Mouse (Mus musculus): ENCODE results near the gene Shc1. TPM values are rescaled to one million over a fixed set of nuclear protein-coding genes. Genes with fewer than 3 reads are reported as not detected.

Shc1 gene
- 31.8 TPM for polyA plus RNA-seq (2014; fragmentation: Illumina TruSeq; extraction: RNeasy Lipid Tissue Mini Kit (QIAGEN cat#74804); ENCODE audit: insufficient read depth, low read depth, low replicate concordance)

DNA sequence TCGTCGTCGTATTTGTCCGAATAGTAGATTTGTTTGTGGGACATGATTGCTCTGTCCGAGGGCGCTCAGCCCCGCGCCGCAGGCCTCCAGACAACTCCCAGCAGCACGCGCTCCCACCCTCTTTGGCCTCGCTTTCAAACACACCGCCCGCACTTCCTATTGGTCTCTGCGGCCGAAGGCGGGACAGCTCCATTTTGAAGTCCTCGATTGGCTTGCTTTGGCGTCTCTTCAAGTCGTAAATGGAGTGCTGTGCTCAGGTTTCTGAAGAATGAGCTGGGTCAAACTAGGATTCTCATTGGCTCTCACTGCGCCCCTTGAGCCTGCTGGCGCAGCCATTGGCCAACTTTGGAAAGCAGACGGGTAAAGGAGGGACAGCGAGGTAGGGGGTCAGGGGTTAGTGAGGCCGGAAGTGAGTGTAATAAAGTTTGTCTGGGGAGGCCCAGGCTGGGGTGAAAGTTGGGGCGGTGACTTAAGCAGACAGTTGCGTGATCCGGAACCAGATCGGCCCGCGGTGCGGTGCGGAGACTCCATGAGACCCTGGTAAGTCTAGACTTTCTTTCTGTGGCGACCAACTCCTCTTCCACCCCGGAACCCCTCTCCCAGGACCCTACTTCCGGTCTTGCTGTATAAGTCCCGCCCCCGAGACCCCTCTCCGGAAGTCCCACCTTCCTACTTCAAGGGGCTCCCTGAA, at the start of gene Shc1, which contains the start of gene Cks1b:
Gene Shc1 (plus strand): TSS at position 274 of the 691 bp plus-strand sequence.
Gene Cks1b (minus strand): TSS at position 214 of the 691 bp plus-strand sequence.

GRCm38 (mm10) chr3:89394006-89394893, 24.0 kb upstream of the Shc1 start, which contains the start of gene Zbtb7b:
Gene Zbtb7b, minus strand, starts transcription at chr3:89394776.

DNA sequence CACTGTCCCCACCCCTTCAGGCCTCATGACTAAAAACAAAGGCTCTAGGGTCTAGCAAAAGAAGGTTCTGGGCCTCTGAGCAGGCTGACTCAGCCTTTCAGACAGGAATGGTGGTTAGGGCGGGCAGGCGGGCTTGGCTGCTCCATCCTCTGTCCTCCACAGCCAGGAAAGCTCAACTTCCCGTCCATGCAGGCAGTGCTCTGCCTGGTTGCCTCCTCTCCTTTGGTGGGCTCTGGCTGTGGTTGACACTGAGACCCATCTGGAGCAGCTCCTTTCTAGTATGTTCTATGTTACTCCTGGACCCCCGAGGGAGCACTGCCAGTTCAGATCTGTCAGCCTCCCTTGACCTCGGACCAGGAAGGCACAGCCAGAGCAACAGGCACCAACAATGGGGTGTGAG, 15.6 kb upstream of the Shc1 start, which contains the start of gene Lenep:
Gene Lenep (minus strand): TSS at position 101 of the 400 bp plus-strand sequence.

GRCm38 (mm10) chr3:89411490-89412393, 6.5 kb upstream of the Shc1 start, which contains the start of gene Flad1:
Gene Flad1, minus strand, starts transcription at chr3:89411870.

DNA sequence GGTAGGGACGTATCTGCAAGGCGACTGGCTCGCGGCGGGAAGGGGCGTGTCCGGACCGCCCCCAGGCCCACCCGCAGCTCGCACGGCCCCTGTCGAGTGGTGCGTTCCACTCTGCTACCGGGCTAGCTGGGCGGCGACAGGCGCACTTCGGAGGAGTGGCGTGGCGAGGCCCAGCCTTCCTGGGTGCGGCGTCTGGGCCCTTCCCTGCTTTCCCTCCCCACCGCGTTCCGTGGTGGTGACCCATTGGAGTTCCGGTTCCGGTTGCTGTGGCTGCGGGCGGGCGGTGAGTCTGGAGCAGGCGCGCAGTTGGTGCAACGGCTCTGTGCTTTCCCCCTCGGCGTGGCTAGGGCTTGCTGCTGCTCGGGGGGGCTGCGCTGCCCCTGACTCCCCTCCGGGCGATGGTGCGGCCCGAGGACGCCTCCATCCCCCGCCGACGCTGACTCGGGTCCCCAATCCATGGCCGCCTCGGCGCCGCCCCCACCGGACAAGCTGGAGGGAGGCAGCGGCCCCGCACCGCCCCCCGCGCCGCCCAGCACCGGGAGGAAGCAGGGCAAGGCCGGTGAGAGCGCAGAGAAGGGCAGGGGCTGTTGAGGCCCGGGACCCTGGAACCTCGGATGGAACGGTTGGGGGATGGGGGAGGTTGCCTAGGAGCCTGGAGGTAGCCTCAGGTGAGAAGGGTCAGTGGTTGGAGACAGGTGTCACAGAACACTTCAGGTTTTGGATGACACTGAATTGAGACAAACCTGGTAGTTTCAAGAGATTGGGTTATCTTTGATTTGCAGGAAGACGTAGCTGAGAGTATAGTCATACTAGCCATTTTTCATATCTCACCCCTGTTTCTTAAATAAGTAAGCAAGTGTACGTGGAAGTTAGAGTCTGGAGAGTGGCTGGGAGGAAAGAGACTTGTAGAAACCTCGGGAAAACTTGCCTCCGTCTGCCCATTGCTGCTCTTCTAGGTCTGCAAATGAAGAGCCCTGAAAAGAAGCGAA, 12.2 kb downstream of the Shc1 start, which contains the start of gene Pygo2:
Gene Pygo2 (plus strand): TSS at position 44 of the 989 bp plus-strand sequence.

DNA sequence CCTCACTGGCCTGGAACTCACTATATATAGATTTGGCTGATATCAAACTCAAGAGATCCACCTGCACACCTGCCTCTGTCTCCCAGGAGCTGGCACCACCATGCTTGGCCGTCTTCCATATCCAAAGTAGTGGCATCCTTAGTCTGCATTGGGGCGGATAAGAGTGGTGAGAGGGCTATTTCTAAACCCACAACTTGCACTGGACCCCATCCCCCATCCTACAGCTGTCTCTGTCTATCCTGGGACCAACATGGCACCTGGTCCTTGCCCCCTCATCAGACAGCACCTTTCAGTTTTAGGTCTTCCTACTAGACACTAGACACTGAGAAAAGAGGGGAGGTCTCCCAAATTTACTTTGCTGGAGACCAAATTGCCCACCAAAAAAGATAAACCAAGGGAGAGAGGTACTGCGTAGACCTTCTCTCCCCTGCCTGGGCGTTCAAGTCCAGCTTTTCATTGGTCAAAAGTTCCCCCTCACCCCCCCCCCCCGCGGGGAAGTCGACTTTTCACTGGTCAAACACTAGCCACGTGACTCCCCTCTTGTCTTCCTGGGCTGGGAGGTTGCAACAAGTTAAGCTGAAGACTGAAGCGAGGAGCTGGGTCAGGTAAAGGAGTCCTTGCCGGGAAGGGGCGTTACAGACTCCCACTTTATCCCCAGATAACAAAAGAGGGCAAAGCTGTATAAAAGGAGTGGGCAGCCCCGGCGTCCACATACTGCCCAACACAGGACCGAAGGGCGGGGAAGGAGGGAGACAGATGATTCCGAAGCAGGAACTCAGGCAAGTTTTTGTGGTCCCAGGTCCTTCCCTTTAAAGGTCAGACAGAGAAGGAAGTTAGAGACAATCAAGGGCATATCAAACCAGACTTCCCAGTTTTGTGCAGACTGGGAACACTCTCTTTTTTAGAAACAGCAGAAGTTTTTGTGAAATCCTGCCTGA, 18.2 kb downstream of the Shc1 start, which contains the start of gene Pbxip1:
Gene Pbxip1 (plus strand): TSS at position 531 of the 938 bp plus-strand sequence.

DNA sequence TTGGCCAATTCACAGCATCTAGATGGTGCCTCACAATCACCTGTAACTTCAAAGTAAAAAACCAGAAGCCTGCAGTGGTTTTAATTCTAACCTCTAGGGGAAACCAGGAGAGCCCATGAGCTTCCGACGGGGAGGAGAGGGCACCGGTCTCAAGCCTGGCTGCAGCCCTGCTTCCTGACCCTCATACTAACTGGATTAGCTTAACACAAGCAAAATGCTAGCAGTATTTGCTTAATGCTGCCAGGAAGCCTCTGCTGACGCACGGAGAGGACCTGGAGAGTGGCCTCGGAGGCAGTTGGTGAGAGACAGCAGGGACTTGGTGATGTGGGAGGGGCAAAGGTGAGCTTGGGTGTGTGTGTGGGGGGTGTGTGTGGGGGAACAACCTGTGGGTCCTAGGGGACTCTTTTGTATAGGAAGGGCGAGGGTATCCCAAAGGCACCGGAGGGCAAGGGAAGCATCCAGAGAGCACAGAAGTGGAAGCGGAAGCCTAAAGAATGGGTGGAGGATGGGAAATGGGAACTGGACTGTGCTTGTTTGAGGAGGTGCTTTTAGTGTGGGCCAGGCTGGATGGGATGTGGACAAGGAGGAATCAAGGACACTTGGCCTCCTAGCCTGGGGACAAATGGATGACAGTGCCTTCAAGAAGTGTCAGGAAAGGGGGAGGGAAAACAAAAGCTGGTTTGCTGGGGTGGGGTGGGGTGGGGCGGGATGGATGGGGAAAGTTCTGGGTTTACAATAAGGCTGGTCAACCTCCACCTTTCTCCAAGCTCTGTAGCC, 36.3 kb downstream of the Shc1 start, which contains the start of gene Pmvk:
Gene Pmvk (plus strand): TSS at position 141 of the 777 bp plus-strand sequence.

Other genes starting within 250 kb of the Shc1 start
- 50.9 TPM for gene Scamp3, start 241.0 kb upstream of the Shc1 start, polyA plus RNA-seq (2014; fragmentation: Illumina TruSeq; extraction: RNeasy Lipid Tissue Mini Kit (QIAGEN cat#74804); ENCODE audit: insufficient read depth, low read depth, low replicate concordance)
- 9.9 TPM for gene Fam189b, start 235.3 kb upstream of the Shc1 start, polyA plus RNA-seq (2014; fragmentation: Illumina TruSeq; extraction: RNeasy Lipid Tissue Mini Kit (QIAGEN cat#74804); ENCODE audit: insufficient read depth, low read depth, low replicate concordance)
- gene Gba, start 215.5 kb upstream of the Shc1 start, polyA plus RNA-seq (2014; fragmentation: Illumina TruSeq; extraction: RNeasy Lipid Tissue Mini Kit (QIAGEN cat#74804); ENCODE audit: insufficient read depth, low read depth, low replicate concordance) = 35.5 TPM
- 37.7 TPM for gene Thbs3, start 203.3 kb upstream of the Shc1 start, polyA plus RNA-seq (2014; fragmentation: Illumina TruSeq; extraction: RNeasy Lipid Tissue Mini Kit (QIAGEN cat#74804); ENCODE audit: insufficient read depth, low read depth, low replicate concordance)
- 75.1 TPM for gene Mtx1, start 191.4 kb upstream of the Shc1 start, polyA plus RNA-seq (2014; fragmentation: Illumina TruSeq; extraction: RNeasy Lipid Tissue Mini Kit (QIAGEN cat#74804); ENCODE audit: insufficient read depth, low read depth, low replicate concordance)
- gene Muc1, start 189.4 kb upstream of the Shc1 start, polyA plus RNA-seq (2014; fragmentation: Illumina TruSeq; extraction: RNeasy Lipid Tissue Mini Kit (QIAGEN cat#74804); ENCODE audit: insufficient read depth, low read depth, low replicate concordance) = 195 TPM
- gene Krtcap2, start 172.5 kb upstream of the Shc1 start, polyA plus RNA-seq (2014; fragmentation: Illumina TruSeq; extraction: RNeasy Lipid Tissue Mini Kit (QIAGEN cat#74804); ENCODE audit: insufficient read depth, low read depth, low replicate concordance) = 122 TPM
- gene Trim46, start 172.1 kb upstream of the Shc1 start, polyA plus RNA-seq (2014; fragmentation: Illumina TruSeq; extraction: RNeasy Lipid Tissue Mini Kit (QIAGEN cat#74804); ENCODE audit: insufficient read depth, low read depth, low replicate concordance) = 2.3 TPM
- gene Dpm3, start 159.1 kb upstream of the Shc1 start, polyA plus RNA-seq (2014; fragmentation: Illumina TruSeq; extraction: RNeasy Lipid Tissue Mini Kit (QIAGEN cat#74804); ENCODE audit: insufficient read depth, low read depth, low replicate concordance) = 220 TPM
- gene Slc50a1, start 147.9 kb upstream of the Shc1 start, polyA plus RNA-seq (2014; fragmentation: Illumina TruSeq; extraction: RNeasy Lipid Tissue Mini Kit (QIAGEN cat#74804); ENCODE audit: insufficient read depth, low read depth, low replicate concordance) = 90.4 TPM
- 102 TPM for gene Efna1, start 137.3 kb upstream of the Shc1 start, polyA plus RNA-seq (2014; fragmentation: Illumina TruSeq; extraction: RNeasy Lipid Tissue Mini Kit (QIAGEN cat#74804); ENCODE audit: insufficient read depth, low read depth, low replicate concordance)
- gene Efna3, start 95.5 kb upstream of the Shc1 start, polyA plus RNA-seq (2014; fragmentation: Illumina TruSeq; extraction: RNeasy Lipid Tissue Mini Kit (QIAGEN cat#74804); ENCODE audit: insufficient read depth, low read depth, low replicate concordance) = 0.75 TPM
- 1.5 TPM for gene Efna4, start 80.4 kb upstream of the Shc1 start, polyA plus RNA-seq (2014; fragmentation: Illumina TruSeq; extraction: RNeasy Lipid Tissue Mini Kit (QIAGEN cat#74804); ENCODE audit: insufficient read depth, low read depth, low replicate concordance)
- gene Adam15, start 68.4 kb upstream of the Shc1 start, polyA plus RNA-seq (2014; fragmentation: Illumina TruSeq; extraction: RNeasy Lipid Tissue Mini Kit (QIAGEN cat#74804); ENCODE audit: insufficient read depth, low read depth, low replicate concordance) = 109 TPM
- 0.17 TPM for gene Dcst2, start 56.5 kb upstream of the Shc1 start, polyA plus RNA-seq (2014; fragmentation: Illumina TruSeq; extraction: RNeasy Lipid Tissue Mini Kit (QIAGEN cat#74804); ENCODE audit: insufficient read depth, low read depth, low replicate concordance)
- not detected for gene Dcst1, start 53.2 kb upstream of the Shc1 start, polyA plus RNA-seq (2014; fragmentation: Illumina TruSeq; extraction: RNeasy Lipid Tissue Mini Kit (QIAGEN cat#74804); ENCODE audit: insufficient read depth, low read depth, low replicate concordance)
- 20.1 TPM for gene Zbtb7b, start 23.7 kb upstream of the Shc1 start, polyA plus RNA-seq (2014; fragmentation: Illumina TruSeq; extraction: RNeasy Lipid Tissue Mini Kit (QIAGEN cat#74804); ENCODE audit: insufficient read depth, low read depth, low replicate concordance)
- not detected for gene Lenep, start 15.7 kb upstream of the Shc1 start, polyA plus RNA-seq (2014; fragmentation: Illumina TruSeq; extraction: RNeasy Lipid Tissue Mini Kit (QIAGEN cat#74804); ENCODE audit: insufficient read depth, low read depth, low replicate concordance)
- gene Flad1, start 6.6 kb upstream of the Shc1 start, polyA plus RNA-seq (2014; fragmentation: Illumina TruSeq; extraction: RNeasy Lipid Tissue Mini Kit (QIAGEN cat#74804); ENCODE audit: insufficient read depth, low read depth, low replicate concordance) = 9.7 TPM
- gene Cks1b, start 60 bp upstream of the Shc1 start, polyA plus RNA-seq (2014; fragmentation: Illumina TruSeq; extraction: RNeasy Lipid Tissue Mini Kit (QIAGEN cat#74804); ENCODE audit: insufficient read depth, low read depth, low replicate concordance) = 11.5 TPM
- gene Pygo2, start 11.8 kb downstream of the Shc1 start, polyA plus RNA-seq (2014; fragmentation: Illumina TruSeq; extraction: RNeasy Lipid Tissue Mini Kit (QIAGEN cat#74804); ENCODE audit: insufficient read depth, low read depth, low replicate concordance) = 31.0 TPM
- 39.9 TPM for gene Pbxip1, start 18.3 kb downstream of the Shc1 start, polyA plus RNA-seq (2014; fragmentation: Illumina TruSeq; extraction: RNeasy Lipid Tissue Mini Kit (QIAGEN cat#74804); ENCODE audit: insufficient read depth, low read depth, low replicate concordance)
- gene Pmvk, start 36.1 kb downstream of the Shc1 start, polyA plus RNA-seq (2014; fragmentation: Illumina TruSeq; extraction: RNeasy Lipid Tissue Mini Kit (QIAGEN cat#74804); ENCODE audit: insufficient read depth, low read depth, low replicate concordance) = 67.9 TPM
- 1.2 TPM for gene Kcnn3, start 101.7 kb downstream of the Shc1 start, polyA plus RNA-seq (2014; fragmentation: Illumina TruSeq; extraction: RNeasy Lipid Tissue Mini Kit (QIAGEN cat#74804); ENCODE audit: insufficient read depth, low read depth, low replicate concordance)